Mouse (Mus musculus) C2C12 (cell line): ENCODE measurements around the gene Gnpat.

Experiments
- CTCF ChIP-seq: IDR thresholded peaks from one replicate; pipeline ENCODE4 v1.5.1; 2011; ENCODE audit not compliant: control insufficient read depth, insufficient read depth, insufficient read length
- MYOG ChIP-seq: IDR thresholded peaks from one replicate; pipeline ENCODE4 v1.6.1; 2011; ENCODE audit not compliant: control insufficient read depth, insufficient read length; ENCODE audit errors: extremely low read depth

DNA sequence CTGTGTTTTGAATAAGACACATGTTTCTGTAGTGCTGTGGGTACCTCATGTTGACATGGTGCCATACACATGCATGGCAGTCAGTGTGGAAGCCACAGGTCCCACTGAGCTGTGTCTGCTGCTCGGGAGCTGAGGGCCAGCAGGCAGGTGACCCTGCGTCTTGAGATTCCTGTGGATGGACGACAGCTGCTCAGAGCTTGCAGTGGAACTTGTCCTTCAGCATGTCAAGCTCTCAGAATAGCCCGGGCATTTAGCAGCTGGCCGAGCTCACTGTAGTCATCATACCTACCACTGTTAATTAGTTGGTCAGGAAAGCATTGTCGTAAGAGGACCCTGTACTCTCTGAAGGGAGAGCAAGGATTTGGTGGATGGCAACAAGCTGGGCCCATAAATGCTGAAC, 6.9 kb downstream of the Gnpat start:
- no peak for TF ChIP-seq CTCF
- TF ChIP-seq MYOG = no peak
